Mouse (Mus musculus): ENCODE results near the gene Gm19684. TPM values are rescaled to one million over a fixed set of nuclear protein-coding genes. Genes with fewer than 3 reads are reported as not detected.
"Not testable (repeated sequence)": the region's sequence is repeated elsewhere in the genome, so short reads cannot be mapped to it uniquely, and the experiment has no call there.

Gm19684 gene
- not detected in 2 replicates for polyA plus RNA-seq (2012)

DNA sequence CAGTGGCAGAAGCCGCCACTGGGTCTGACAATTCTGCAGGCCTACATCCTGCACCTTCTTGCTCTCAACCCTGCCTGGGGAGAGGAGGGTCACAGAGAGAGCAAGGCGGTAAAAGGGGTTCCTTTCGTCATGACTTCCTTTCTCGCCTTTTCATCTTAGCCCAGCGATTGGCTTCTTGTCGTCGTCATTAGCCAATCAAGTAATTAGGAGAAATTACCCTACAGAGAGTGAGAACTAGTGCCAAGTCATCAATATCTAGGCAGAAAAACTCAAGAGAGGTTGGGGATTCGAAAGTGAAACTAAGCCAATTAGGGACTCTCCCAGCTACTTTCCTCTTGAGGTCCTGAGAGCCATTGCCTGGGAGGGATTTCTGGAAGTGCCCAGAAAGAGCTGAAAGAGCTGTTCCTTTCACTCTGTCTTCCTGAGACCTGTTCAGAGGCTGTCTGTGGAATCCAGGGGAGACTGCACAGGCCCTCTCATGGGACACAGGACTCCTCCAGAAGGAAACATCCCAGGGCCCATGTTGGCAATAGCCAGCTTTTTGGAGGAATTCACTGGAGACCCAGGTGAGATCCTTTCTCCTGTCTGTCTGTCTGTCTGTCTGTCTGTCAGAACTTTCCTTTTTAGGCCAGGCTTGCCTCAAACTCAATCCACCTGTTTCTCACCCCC, at the start of gene Gm19684:
TSS of gene Gm19684 (plus strand) at position 327 of the 669 bp plus-strand sequence.
- H3K36me3 ChIP-seq (ENCODE audit: control insufficient read depth); H3K4me1 ChIP-seq (ENCODE audit: control insufficient read depth); H3K27me3 ChIP-seq (ENCODE audit: control insufficient read depth); H3K9me3 ChIP-seq (ENCODE audit: control insufficient read depth, low read length): not testable (repeated sequence)
- H3K4me3 ChIP-seq (replicated peaks) = peak within 1 kb of the TSS; percentile 44

- peaks cover 40% of the 10 kb centered on the region for H3K27me3 ChIP-seq (ENCODE audit: control insufficient read depth)
Observed at GRCm38 (mm10) chr17:36081901-36082300, 39.6 kb upstream of the Gm19684 start.

GRCm38 (mm10) chr17:36082519-36083232, 38.8 kb upstream of the Gm19684 start:
- H3K4me3 ChIP-seq (replicated peaks); H3K36me3 ChIP-seq (ENCODE audit: control insufficient read depth); H3K9me3 ChIP-seq (ENCODE audit: control insufficient read depth, low read length); H3K4me1 ChIP-seq (ENCODE audit: control insufficient read depth): not testable (repeated sequence)
- peaks cover 43% of the 10 kb centered on the region for H3K27me3 ChIP-seq (ENCODE audit: control insufficient read depth)

More at GRCm38 (mm10) chr17:36081901-36082300, 39.6 kb upstream of the Gm19684 start:
- not testable (repeated sequence) for H3K4me3 ChIP-seq (replicated peaks); H3K9me3 ChIP-seq (ENCODE audit: control insufficient read depth, low read length); H3K4me1 ChIP-seq (ENCODE audit: control insufficient read depth); H3K36me3 ChIP-seq (ENCODE audit: control insufficient read depth)

DNA sequence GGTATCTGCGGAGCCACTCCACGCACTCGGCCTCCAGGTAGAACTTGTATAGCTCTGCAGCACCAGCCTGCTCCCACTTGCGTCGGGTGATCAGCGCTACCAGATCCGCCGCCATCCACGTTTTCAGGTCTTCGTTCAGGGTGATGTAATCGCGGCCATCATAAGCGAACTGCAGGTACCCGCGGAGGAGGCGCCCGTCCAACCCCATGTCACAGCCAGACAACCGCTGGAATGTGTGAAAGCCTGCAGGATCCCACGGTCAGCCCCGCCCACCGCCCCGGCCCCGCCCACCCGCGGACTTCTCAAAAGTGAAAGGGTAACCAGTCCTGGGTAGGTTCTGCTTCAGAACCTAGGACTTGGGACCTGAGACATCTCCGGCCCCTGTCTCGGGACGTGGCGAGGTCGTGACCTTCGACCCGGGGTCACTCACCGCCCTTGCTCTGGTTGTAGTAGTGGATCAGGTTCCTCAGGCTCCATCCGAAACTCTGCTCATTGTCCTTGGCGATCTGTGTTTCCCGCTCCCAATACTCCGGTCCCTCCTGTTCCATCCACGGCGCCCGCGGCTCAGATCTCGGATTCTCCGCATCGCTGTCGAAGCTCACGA, 38.1 kb upstream of the Gm19684 start:
- H3K4me3 ChIP-seq (replicated peaks) = peak overlapping the region; percentile 40
- peaks cover 2% of the 10 kb centered on the region; the same call in 1 of the 2 replicates for H3K4me1 ChIP-seq (ENCODE audit: control insufficient read depth)
- H3K9me3 ChIP-seq (ENCODE audit: control insufficient read depth, low read length) = no peaks in the 10 kb centered on the region
- TF ChIP-seq TAL1 (IDR thresholded peaks at IDR 0.05; ENCODE audit: low read length) (no peak), GATA1 (IDR thresholded peaks at IDR 0.05; ENCODE audit: low read length) (no peak)
- no peaks in the 10 kb centered on the region for H3K36me3 ChIP-seq (ENCODE audit: control insufficient read depth)
- H3K27me3 ChIP-seq (ENCODE audit: control insufficient read depth) = peaks cover 43% of the 10 kb centered on the region

DNA sequence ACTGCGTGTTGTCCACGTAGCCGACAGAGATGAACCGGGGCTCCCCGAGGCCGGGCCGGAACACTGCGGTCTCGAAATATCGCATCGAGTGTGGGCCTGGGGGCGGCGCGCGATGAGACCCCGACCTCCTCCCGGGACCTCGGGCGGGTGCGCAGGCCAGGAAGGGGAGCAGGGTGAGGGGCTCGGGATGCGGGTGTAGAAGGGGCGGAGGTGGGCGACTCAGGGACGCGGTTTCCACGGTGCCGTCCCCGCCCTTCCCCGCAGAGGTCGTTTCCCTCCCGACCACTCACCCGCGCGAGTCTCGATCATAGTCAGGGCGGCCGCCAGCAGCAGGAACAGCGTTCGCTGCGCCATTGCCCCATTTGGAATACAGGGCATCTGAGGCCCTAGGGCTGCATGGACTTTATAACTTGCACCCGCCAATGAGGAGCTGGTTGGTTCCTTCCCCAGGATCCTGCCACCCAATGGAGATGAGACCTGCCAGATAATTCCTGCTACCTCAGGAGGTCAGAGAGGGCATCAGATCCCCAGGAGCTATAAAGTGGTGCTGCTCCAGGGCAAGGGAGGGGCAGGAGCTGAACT, 37.5 kb upstream of the Gm19684 start:
- peak overlapping the region; percentile 40 for H3K4me3 ChIP-seq (replicated peaks)
- TF ChIP-seq TAL1 (IDR thresholded peaks at IDR 0.05; ENCODE audit: low read length) (no peak), GATA1 (IDR thresholded peaks at IDR 0.05; ENCODE audit: low read length) (no peak)
- H3K27me3 ChIP-seq (ENCODE audit: control insufficient read depth) = peaks cover 43% of the 10 kb centered on the region
- peaks cover 2% of the 10 kb centered on the region; the same call in 1 of the 2 replicates for H3K4me1 ChIP-seq (ENCODE audit: control insufficient read depth)
- H3K36me3 ChIP-seq (ENCODE audit: control insufficient read depth) = no peaks in the 10 kb centered on the region
- no peaks in the 10 kb centered on the region for H3K9me3 ChIP-seq (ENCODE audit: control insufficient read depth, low read length)

GRCm38 (mm10) chr17:36085976-36086375, 35.5 kb upstream of the Gm19684 start:
- H3K27me3 ChIP-seq (ENCODE audit: control insufficient read depth) = peaks cover 39% of the 10 kb centered on the region
- not testable (repeated sequence) for H3K4me3 ChIP-seq (replicated peaks); H3K4me1 ChIP-seq (ENCODE audit: control insufficient read depth); H3K9me3 ChIP-seq (ENCODE audit: control insufficient read depth, low read length); H3K36me3 ChIP-seq (ENCODE audit: control insufficient read depth)

DNA sequence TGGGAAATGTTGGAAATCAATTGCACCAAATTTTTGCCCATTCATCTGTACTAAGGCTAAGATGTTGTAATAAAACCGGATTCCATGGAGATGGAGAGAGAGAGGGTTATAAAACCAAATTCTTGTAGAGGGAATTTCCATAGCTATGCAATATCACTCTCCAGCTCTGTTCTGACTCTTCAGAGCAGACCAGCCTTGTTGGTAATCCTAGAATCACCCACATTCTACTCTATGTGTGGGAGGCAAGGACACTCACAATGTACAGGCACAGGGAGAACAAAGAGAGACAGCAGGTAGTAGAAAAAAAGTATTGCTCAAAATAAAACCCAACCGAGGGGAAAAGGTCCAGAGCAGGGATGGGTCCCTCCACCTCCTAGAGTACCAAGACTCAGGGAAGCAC, 29.5 kb upstream of the Gm19684 start:
- H3K36me3 ChIP-seq (ENCODE audit: control insufficient read depth) = not testable (repeated sequence)

GRCm38 (mm10) chr17:36092520-36092919, 29.0 kb upstream of the Gm19684 start:
- not testable (repeated sequence) for H3K4me1 ChIP-seq (ENCODE audit: control insufficient read depth); H3K9me3 ChIP-seq (ENCODE audit: control insufficient read depth, low read length); H3K4me3 ChIP-seq (replicated peaks); H3K36me3 ChIP-seq (ENCODE audit: control insufficient read depth); H3K27me3 ChIP-seq (ENCODE audit: control insufficient read depth)

More for the DNA sequence above, 29.5 kb upstream of the Gm19684 start:
- H3K4me3 ChIP-seq (replicated peaks); H3K4me1 ChIP-seq (ENCODE audit: control insufficient read depth); H3K27me3 ChIP-seq (ENCODE audit: control insufficient read depth); H3K9me3 ChIP-seq (ENCODE audit: control insufficient read depth, low read length): not testable (repeated sequence)

- no peaks in the 10 kb centered on the region for H3K9me3 ChIP-seq (ENCODE audit: control insufficient read depth, low read length)
- H3K36me3 ChIP-seq (ENCODE audit: control insufficient read depth) = no peaks in the 10 kb centered on the region
- TF ChIP-seq GATA1 (IDR thresholded peaks at IDR 0.05; ENCODE audit: low read length) = no peak
- no peak for TF ChIP-seq TAL1 (IDR thresholded peaks at IDR 0.05; ENCODE audit: low read length)
- no peak overlapping the region for H3K4me3 ChIP-seq (replicated peaks)
- 0 out of 2 replicates have a peak, but pooled peaks cover 2% of the 10 kb centered on the region for H3K27me3 ChIP-seq (ENCODE audit: control insufficient read depth)
- no peaks in the 10 kb centered on the region for H3K4me1 ChIP-seq (ENCODE audit: control insufficient read depth)
Observed at GRCm38 (mm10) chr17:36093936-36094335, 27.5 kb upstream of the Gm19684 start.

GRCm38 (mm10) chr17:36099603-36100002, 21.9 kb upstream of the Gm19684 start:
- H3K4me1 ChIP-seq (ENCODE audit: control insufficient read depth); H3K36me3 ChIP-seq (ENCODE audit: control insufficient read depth); H3K4me3 ChIP-seq (replicated peaks); H3K9me3 ChIP-seq (ENCODE audit: control insufficient read depth, low read length); H3K27me3 ChIP-seq (ENCODE audit: control insufficient read depth): not testable (repeated sequence)

DNA sequence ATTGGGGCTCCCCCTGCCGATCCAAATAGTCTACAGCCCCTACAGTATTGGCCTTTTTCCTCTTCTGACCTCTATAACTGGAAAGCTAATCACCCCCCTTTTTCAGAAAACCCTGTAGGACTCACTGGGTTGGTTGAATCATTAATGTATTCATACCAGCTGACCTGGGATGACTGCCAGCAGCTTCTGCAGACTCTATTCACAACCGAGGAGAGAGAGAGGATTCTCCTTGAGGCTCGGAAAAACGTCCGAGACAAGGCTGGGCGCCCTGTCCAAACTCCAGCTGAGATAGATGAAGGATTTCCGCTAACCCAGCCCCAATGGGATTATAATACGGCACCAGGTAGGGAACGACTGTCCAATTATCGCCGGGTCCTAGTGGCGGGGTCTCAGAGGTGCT, 19.4 kb upstream of the Gm19684 start:
- H3K27me3 ChIP-seq (ENCODE audit: control insufficient read depth); H3K4me1 ChIP-seq (ENCODE audit: control insufficient read depth); H3K9me3 ChIP-seq (ENCODE audit: control insufficient read depth, low read length); H3K4me3 ChIP-seq (replicated peaks); H3K36me3 ChIP-seq (ENCODE audit: control insufficient read depth): not testable (repeated sequence)

DNA sequence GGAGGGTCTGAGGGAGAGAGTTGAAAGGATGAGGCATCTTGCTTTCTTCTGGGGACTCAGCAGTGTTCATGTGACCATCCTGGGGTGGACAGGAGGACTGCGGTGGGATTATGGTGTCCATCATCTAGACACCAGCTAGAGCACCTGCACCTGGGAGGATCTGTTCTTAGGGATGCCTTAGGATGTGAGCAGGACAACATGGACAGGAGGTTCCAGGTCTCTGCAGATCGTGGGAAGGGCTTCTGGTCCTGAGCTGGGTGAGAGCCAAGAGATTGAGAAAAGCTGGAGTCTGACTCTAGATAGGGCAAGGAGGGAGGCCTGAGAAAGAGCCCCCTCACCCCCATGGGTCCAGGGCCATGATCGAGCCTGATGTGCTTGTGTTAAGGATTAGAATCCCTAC, 11.3 kb upstream of the Gm19684 start:
- not testable (repeated sequence) for H3K4me1 ChIP-seq (ENCODE audit: control insufficient read depth); H3K27me3 ChIP-seq (ENCODE audit: control insufficient read depth); H3K9me3 ChIP-seq (ENCODE audit: control insufficient read depth, low read length); H3K4me3 ChIP-seq (replicated peaks); H3K36me3 ChIP-seq (ENCODE audit: control insufficient read depth)

GRCm38 (mm10) chr17:36110641-36111509, 10.6 kb upstream of the Gm19684 start:
- H3K36me3 ChIP-seq (ENCODE audit: control insufficient read depth); H3K9me3 ChIP-seq (ENCODE audit: control insufficient read depth, low read length); H3K27me3 ChIP-seq (ENCODE audit: control insufficient read depth); H3K4me1 ChIP-seq (ENCODE audit: control insufficient read depth): not testable (repeated sequence)
- peak overlapping the region; percentile 60 for H3K4me3 ChIP-seq (replicated peaks)

All from erythroblast, embryonic 14.5 days (primary cell).